Mouse (Mus musculus) liver, adult (tissue): ENCODE results near the gene Slc25a21.

ENCODE experiments used
- GATA4 ChIP-seq: IDR thresholded peaks from 2 replicates; pipeline ENCODE4 v1.6.1; 2014; ENCODE audit warnings: mild to moderate bottlenecking, low read length; ENCODE audit not compliant: insufficient replicate concordance

The Slc25a21 gene

GRCm38 (mm10) chr12:57197363-57198026, at the start of gene Slc25a21:
Slc25a21 (minus strand) TSS chr12:57197472.
- TF ChIP-seq GATA4, result no peak

GRCm38 (mm10) chr12:57243671-57244495, 46.6 kb upstream of the Slc25a21 start:
- TF ChIP-seq GATA4, result no peak

GRCm38 (mm10) chr12:57233386-57233785, 36.1 kb upstream of the Slc25a21 start:
- TF ChIP-seq GATA4, result no peak

- no peak for TF ChIP-seq GATA4
Measured at GRCm38 (mm10) chr12:57231085-57231875, 34.0 kb upstream of the Slc25a21 start.

GRCm38 (mm10) chr12:57230192-57230706, 33.0 kb upstream of the Slc25a21 start, which contains the start of the genes Prps1l3 and Mipol1:
Prps1l3 (plus strand) TSS chr12:57230412.
Mipol1 (plus strand) TSS chr12:57230427.
- TF ChIP-seq GATA4, result no peak; the same call in 1 of the 2 replicates

GRCm38 (mm10) chr12:57229703-57230102, 32.4 kb upstream of the Slc25a21 start:
- no peak for TF ChIP-seq GATA4

- TF ChIP-seq GATA4, result no peak
Measured at GRCm38 (mm10) chr12:57227776-57228175, 30.5 kb upstream of the Slc25a21 start.

GRCm38 (mm10) chr12:57226411-57226810, 29.1 kb upstream of the Slc25a21 start:
- TF ChIP-seq GATA4, result no peak

GRCm38 (mm10) chr12:57211353-57212311, 14.4 kb upstream of the Slc25a21 start:
- no peak for TF ChIP-seq GATA4

GRCm38 (mm10) chr12:57204276-57204851, 7.1 kb upstream of the Slc25a21 start:
- TF ChIP-seq GATA4, result no peak

GRCm38 (mm10) chr12:57201901-57202300, 4.6 kb upstream of the Slc25a21 start:
- no peak for TF ChIP-seq GATA4

- no peak for TF ChIP-seq GATA4
Measured at GRCm38 (mm10) chr12:57199427-57199826, 2.2 kb upstream of the Slc25a21 start.

GRCm38 (mm10) chr12:57198269-57198668, 997 bp upstream of the Slc25a21 start:
- TF ChIP-seq GATA4, result no peak
